Mouse (Mus musculus) WW6 (cell line): ENCODE measurements around the gene Syp.

Experiments
- DNase-seq: peaks from one replicate; pipeline ENCODE4 v3.0.0-alpha.2; 2013; ENCODE audit warnings: low read depth, low spot score

Syp gene

GRCm38 (mm10) chrX:7638401-7639091 lies at the start of gene Syp:
Gene Syp, plus strand, starts transcription at chrX:7638471.
- peak; percentile 56 for DNase-seq

GRCm38 (mm10) chrX:7595371-7595770 lies 42.9 kb upstream of the Syp start:
- no peak for DNase-seq

- no peak for DNase-seq
These were observed 34.3 kb upstream of the Syp start for GRCm38 (mm10) chrX:7604004-7604403.

- peak; percentile 45 for DNase-seq
These were observed 33.2 kb upstream of the Syp start, which contains the start of gene Ccdc22 for GRCm38 (mm10) chrX:7604879-7605574. Gene Ccdc22, minus strand, starts transcription at chrX:7605517.

- DNase-seq, result no peak
These were observed 32.7 kb upstream of the Syp start for GRCm38 (mm10) chrX:7605575-7605941.

- no peak for DNase-seq
These were observed 31.5 kb upstream of the Syp start, which contains the start of gene Cacna1f for GRCm38 (mm10) chrX:7606783-7607182. Gene Cacna1f, plus strand, starts transcription at chrX:7607083.

- no peak for DNase-seq
These were observed 28.2 kb upstream of the Syp start for GRCm38 (mm10) chrX:7610035-7610434.

- no peak for DNase-seq
These were observed 27.6 kb upstream of the Syp start for GRCm38 (mm10) chrX:7610536-7611258.

GRCm38 (mm10) chrX:7617889-7618551 lies 20.3 kb upstream of the Syp start:
- DNase-seq, result no peak

- no peak for DNase-seq
These were observed 5.7 kb upstream of the Syp start for GRCm38 (mm10) chrX:7632560-7632959.

- no peak for DNase-seq
These were observed 3.2 kb upstream of the Syp start for GRCm38 (mm10) chrX:7635101-7635500.

- no peak for DNase-seq
These were observed 1.5 kb downstream of the Syp start for GRCm38 (mm10) chrX:7639536-7640325.

- no peak for DNase-seq
These were observed 2.5 kb downstream of the Syp start for GRCm38 (mm10) chrX:7640785-7641184.

- DNase-seq, result no peak
These were observed 7.1 kb downstream of the Syp start for GRCm38 (mm10) chrX:7645349-7645748.

GRCm38 (mm10) chrX:7648671-7649304 lies 10.5 kb downstream of the Syp start:
- DNase-seq, result peak; percentile 74

- DNase-seq, result no peak
These were observed 19.0 kb downstream of the Syp start, which contains the start of gene Prickle3 for GRCm38 (mm10) chrX:7657221-7657639. Gene Prickle3, plus strand, starts transcription at chrX:7657260.

- DNase-seq, result no peak
These were observed 19.9 kb downstream of the Syp start for GRCm38 (mm10) chrX:7658031-7658784.

- no peak for DNase-seq
These were observed 20.7 kb downstream of the Syp start for GRCm38 (mm10) chrX:7658785-7659589.

GRCm38 (mm10) chrX:7661086-7661485 lies 22.8 kb downstream of the Syp start:
- DNase-seq, result no peak
